Mouse (Mus musculus): ENCODE results near the gene Ap1ar.

Ap1ar gene

GRCm38 (mm10) chr3:127796271-127796670 lies 41.1 kb downstream of the Ap1ar start:
- in situ Hi-C loops (cut with MboI, MseI), result loop anchor here (25.0 kb wide), 1 partner anchor 1416 kb away; no protein-coding TSS in a partner anchor

DNA sequence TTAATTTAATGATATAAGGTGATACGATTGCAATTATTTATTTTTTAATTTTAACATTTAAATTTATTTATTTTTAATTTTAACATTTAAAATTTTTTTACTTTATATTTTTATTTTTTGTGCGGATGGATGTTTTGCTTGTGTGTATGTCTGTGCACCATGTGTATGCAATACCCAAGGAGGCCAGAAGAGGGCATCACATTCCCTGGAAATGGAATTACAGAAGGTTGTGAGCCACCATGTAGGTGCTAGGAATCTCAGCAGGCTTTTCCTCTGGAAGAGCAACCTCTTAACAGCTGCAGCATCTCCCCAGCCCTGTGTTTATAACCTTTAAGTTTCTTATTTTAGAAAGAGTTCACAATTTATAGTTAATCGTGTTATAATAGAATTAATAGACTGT lies 41.6 kb downstream of the Ap1ar start:
- in situ Hi-C loops (cut with MboI, MseI), result loop anchor here (25.0 kb wide), 1 partner anchor 1417 kb away; no protein-coding TSS in a partner anchor

- in situ Hi-C loops (cut with MboI, MseI), result loop anchor here (25.0 kb wide), 1 partner anchor 1419 kb away; no protein-coding TSS in a partner anchor
Observed at GRCm38 (mm10) chr3:127793022-127793421, 44.3 kb downstream of the Ap1ar start.

- in situ Hi-C loops (cut with MboI, MseI), result loop anchor here (25.0 kb wide), 1 partner anchor 1420 kb away; no protein-coding TSS in a partner anchor
Observed at GRCm38 (mm10) chr3:127791595-127792561, 45.4 kb downstream of the Ap1ar start.

- in situ Hi-C loops (cut with MboI, MseI), result loop anchor here (25.0 kb wide), 1 partner anchor 1421 kb away; no protein-coding TSS in a partner anchor
Observed at GRCm38 (mm10) chr3:127791056-127791483, 46.3 kb downstream of the Ap1ar start.

GRCm38 (mm10) chr3:127790234-127791055 lies 46.9 kb downstream of the Ap1ar start:
- in situ Hi-C loops (cut with MboI, MseI), result loop anchor here (25.0 kb wide), 1 partner anchor 1422 kb away; no protein-coding TSS in a partner anchor

DNA sequence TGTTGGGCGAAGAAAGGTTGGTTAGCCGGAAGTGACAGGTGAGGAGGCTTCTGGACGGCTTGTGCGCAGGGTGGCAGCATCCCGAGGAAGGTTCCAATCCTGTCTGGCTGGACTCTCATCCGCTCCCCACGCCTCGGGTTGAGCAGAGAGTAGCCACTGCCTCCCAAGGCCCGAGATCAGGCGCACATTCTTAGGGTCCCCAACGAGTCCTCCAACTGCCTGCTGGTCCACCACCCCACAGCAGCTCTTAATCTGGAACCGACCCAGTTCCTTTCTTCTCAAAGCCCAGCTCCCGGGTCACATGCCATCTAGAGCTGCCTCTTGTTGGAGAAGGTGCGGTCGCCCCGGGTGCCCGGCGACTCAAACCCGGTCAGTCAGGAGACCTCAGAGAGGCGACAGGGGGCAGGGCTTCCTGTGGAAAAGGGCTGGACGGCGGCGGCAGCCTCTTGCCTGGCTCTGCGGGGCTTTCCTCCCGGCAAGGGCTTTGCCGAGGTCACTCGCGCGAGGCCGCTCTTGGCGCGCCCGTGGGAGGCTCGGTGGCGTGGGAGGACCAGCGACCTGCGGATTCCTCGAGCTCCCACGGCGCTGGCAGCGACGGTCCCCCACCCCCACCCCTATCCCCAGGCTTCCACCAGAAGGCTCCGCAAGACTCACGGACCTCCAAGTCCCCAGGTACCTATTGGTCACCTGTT lies 47.7 kb downstream of the Ap1ar start, which contains the start of gene Tifa:
Tifa (plus strand) TSS at position 306 of the 692 bp plus-strand sequence.
- in situ Hi-C loops (cut with MboI, MseI), result loop anchor here (25.0 kb wide), 1 partner anchor 1423 kb away; no protein-coding TSS in a partner anchor

DNA sequence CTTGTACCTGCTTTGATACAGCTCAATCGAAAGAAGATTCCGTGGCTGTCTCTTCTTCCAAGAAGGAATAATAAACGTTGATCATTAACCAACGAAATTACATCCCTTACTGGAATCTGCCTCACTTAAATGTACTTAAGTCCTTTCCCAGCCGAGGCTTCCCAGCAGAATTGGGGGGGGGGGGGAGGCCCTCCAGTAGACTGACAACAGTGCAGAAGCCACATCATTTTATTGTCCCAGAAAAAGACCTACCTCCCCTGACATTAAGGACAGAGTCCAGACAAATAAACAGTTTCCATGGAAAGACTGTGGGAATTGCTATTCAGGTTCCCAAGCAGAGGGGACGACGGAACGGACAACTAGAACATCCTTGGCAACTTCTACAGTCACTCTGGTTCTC lies 48.4 kb downstream of the Ap1ar start:
- in situ Hi-C loops (cut with MboI, MseI), result loop anchor here (25.0 kb wide), 1 partner anchor 1423 kb away; no protein-coding TSS in a partner anchor

GRCm38 (mm10) chr3:127788038-127788437 lies 49.3 kb downstream of the Ap1ar start:
- in situ Hi-C loops (cut with MboI, MseI), result loop anchor here (25.0 kb wide), 1 partner anchor 1424 kb away; no protein-coding TSS in a partner anchor

DNA sequence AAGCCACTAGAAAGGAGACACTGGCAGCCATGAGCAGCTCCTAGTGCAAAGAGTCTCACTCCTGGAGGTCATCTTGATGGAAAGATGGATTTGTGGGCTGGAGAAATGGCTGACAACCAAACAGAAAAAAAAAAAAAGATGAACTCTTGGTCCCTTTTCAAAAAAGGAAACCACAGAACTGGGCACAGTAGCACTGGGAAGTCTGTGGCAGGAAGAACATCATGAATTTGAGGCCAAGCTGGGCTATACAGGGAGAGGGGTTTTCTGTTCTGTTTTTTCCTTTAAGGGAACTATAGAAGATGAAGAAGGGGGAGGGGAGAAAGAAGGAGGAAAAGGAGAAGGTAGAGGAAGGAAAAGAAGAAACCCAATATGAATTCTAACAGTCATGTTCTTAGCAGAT lies 50.3 kb downstream of the Ap1ar start:
- in situ Hi-C loops (cut with MboI, MseI), result loop anchor here (25.0 kb wide), 1 partner anchor 1425 kb away; no protein-coding TSS in a partner anchor

DNA sequence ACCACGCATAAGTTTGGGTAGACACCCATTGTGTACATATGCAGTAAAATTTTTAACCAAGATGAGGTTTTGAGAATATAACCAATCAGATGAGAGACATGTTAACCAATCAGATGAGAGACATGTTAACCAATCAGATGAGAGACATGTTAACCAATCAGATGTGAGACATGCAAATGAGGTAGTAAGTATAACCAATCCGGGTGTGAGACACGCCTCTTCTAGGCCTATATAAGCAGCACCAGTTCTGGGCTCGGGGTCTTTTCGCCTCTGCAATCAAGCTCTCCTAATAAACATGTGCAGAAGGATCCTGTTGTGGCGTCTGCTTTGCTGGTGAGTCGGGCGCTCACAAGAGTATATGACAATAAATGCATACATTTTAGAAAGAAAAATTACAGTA lies 53.6 kb downstream of the Ap1ar start:
- in situ Hi-C loops (cut with MboI, MseI), result loop anchor here (25.0 kb wide), 1 partner anchor 1429 kb away; no protein-coding TSS in a partner anchor

DNA sequence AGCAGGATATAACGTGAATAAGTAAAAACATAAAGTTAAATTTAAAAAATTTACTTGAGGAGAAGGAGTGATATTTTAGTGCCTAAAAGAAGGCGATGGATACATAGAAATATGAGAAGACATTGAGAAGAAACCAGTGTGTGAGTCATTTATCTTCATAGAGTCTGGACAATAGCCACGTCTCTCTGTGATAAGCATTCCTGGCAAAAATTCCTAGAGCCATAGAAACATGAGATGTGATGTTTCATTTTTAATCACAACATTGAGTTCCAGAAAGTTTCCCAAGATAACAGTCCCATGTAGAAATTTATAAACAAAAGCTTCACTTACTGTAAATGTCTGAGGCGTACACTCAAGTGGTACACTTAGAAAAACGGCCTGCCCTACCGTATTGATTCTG lies 54.4 kb downstream of the Ap1ar start:
- in situ Hi-C loops (cut with MboI, MseI), result loop anchor here (25.0 kb wide), 1 partner anchor 1429 kb away; no protein-coding TSS in a partner anchor

GRCm38 (mm10) chr3:127780921-127781320 lies 56.4 kb downstream of the Ap1ar start:
- in situ Hi-C loops (cut with MboI, MseI), result loop anchor here (25.0 kb wide), 1 partner anchor 1431 kb away; no protein-coding TSS in a partner anchor

- in situ Hi-C loops (cut with MboI, MseI), result loop anchor here (25.0 kb wide), 1 partner anchor 1432 kb away; no protein-coding TSS in a partner anchor
Observed at GRCm38 (mm10) chr3:127780021-127780644, 57.2 kb downstream of the Ap1ar start, which contains the start of gene Alpk1. Alpk1 (minus strand) TSS chr3:127780527.

DNA sequence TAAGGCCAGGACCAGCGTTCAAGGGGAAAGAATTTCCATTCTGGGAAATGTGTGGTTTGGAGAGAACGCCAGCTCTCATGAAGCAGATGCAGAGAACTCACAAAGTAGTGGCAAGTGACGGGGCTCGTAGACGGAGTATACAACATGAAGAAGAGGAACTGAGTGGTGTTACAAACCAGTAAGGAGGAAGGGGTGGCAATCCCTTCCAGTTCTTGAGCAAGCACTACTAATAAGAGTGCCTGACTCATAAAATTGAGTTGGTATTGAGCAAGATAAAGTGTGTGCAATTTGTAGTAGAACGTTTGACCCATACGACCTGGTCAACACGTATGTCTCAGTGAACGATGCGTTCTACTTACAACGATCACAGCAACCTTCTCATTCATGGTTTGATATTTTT lies 68.2 kb downstream of the Ap1ar start:
- in situ Hi-C loops (cut with MboI, MseI), result loop anchor here (10.0 kb wide), 1 partner anchor 176 kb away; no protein-coding TSS in a partner anchor

- in situ Hi-C loops (cut with MboI, MseI), result loop anchor here (10.0 kb wide), 1 partner anchor 179 kb away; no protein-coding TSS in a partner anchor
Observed at GRCm38 (mm10) chr3:127765971-127766370, 71.4 kb downstream of the Ap1ar start.

- in situ Hi-C loops (cut with MboI, MseI), result loop anchor here (5.0 to 10.0 kb wide), 2 partner anchors 137 to 180 kb away; no protein-coding TSS in a partner anchor
Observed at GRCm38 (mm10) chr3:127764541-127764940, 72.8 kb downstream of the Ap1ar start.

GRCm38 (mm10) chr3:127763076-127763612 lies 74.2 kb downstream of the Ap1ar start:
- in situ Hi-C loops (cut with MboI, MseI), result loop anchor here (5.0 to 10.0 kb wide), 2 partner anchors 136 to 182 kb away; no protein-coding TSS in a partner anchor

DNA sequence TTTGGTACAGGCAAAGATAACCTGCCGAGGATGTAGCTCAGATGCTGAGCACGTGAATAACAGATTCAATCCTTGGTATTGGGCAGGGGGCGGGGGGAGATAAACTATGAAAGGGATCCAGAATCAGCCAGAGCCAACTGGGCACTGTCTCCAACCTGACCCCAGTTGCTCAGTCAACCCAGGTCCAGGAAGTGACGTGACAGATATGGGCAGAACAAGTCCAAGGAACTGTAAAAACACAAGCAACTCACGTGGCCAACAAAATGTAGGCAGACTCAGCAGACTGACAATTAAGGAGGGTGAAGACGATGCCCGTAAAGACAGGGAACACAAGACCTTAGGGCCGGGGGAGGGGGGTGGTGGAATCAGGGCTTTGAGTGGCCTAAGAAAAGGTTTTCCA lies 74.9 kb downstream of the Ap1ar start:
- in situ Hi-C loops (cut with MboI, MseI), result loop anchor here (5.0 to 10.0 kb wide), 2 partner anchors 135 to 182 kb away; no protein-coding TSS in a partner anchor

All from T-helper 2 cell (primary cell).